Mouse (Mus musculus): ENCODE data around the gene 2010111I01Rik. TPM values are rescaled to one million over a fixed set of nuclear protein-coding genes. Genes with fewer than 3 reads are reported as not detected.
A peak's percentile ranks its signal among the peaks of the same experiment; 100 is the strongest.

2010111I01Rik gene
- polyA plus RNA-seq, 1 experiment from 2014 or later = 114 TPM

DNA sequence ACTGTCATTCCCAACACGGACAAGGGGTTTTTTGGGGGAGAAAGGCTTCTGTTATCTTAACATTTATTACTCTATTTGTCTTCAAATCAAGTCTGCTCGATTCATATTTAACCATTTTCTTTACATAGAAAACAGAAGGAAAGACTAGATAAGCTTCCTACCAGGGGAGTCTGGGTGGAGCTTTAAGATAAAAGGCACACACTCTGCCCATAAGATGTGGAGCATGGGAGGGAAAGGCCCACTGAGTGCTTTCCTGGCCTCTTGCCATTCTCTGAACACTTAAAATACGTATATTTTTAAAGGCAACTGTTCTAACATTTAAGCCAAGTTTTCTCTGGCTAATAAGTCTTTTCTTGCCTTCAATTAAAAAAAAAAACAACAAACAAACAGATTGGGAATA, 25.3 kb upstream of the 2010111I01Rik start:
- Histone ChIP-seq H3K27ac (no peak overlapping the region), H3K27me3 (replicated peaks) (no peaks in the 10 kb centered on the region), H3K4me1 (no peaks in the 10 kb centered on the region), H3K9ac (no peak overlapping the region), H3K36me3 (no peaks in the 10 kb centered on the region), H3K4me2 (no peak overlapping the region), H3K4me3 (replicated peaks) (no peak overlapping the region), H3K9me3 (no peaks in the 10 kb centered on the region)
- WGBS = 32% methylated on average over 3 of the region's 3 CpGs
- ATAC-seq (ENCODE audit: insufficient read depth, low FRiP score, low read depth) = peak; percentile 79; the same call in 1 of the 2 replicates

DNA sequence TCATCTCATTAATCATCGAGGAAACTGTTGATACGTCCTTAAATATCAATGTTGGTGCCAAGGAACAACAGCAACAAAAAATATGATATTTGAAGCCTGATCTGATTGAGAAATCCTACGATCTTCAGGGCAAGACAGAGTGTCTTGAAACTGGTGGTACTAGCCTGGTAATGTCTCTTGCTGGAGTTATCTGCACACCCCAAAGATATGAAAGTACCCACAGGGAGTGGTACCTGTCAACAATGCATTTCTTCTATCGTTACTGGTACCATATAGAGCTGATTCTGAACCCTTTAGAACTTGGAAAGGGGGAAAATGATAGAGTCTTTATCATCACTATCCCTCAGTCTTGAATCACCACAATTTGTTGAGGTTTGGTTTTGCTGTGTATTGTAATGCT, 24.9 kb upstream of the 2010111I01Rik start:
- no peak overlapping the region for H3K4me2 ChIP-seq
- no peak overlapping the region for H3K4me3 ChIP-seq (replicated peaks)
- 68% methylated on average over 4 of the region's 4 CpGs for WGBS
- H3K36me3 ChIP-seq = no peaks in the 10 kb centered on the region
- no peaks in the 10 kb centered on the region for H3K4me1 ChIP-seq
- no peak overlapping the region for H3K27ac ChIP-seq
- no peak for ATAC-seq (ENCODE audit: insufficient read depth, low FRiP score, low read depth)
- H3K9ac ChIP-seq = no peak overlapping the region
- no peaks in the 10 kb centered on the region for H3K9me3 ChIP-seq
- H3K27me3 ChIP-seq (replicated peaks) = no peaks in the 10 kb centered on the region

DNA sequence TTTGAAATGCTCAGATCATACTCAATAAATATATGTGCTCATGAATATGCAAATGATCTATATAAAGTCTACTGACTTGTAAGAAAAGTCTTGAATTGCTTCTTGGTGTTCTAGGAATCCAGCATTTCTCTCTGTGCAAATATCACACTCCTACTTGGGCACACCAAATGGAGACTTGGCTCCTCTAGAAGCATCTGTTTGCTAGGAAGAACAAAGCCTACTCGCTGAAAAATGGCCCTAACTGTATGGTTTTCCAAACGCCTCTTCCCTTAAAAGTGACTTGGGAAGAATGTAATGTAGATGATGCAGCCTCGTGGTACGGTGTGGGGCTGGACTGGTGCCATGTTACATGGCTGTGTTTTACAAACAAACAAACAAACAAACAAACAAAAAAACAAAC, 24.0 kb upstream of the 2010111I01Rik start:
- H3K27ac ChIP-seq = no peak overlapping the region
- no peak for ATAC-seq (ENCODE audit: insufficient read depth, low FRiP score, low read depth)
- H3K36me3 ChIP-seq = no peaks in the 10 kb centered on the region
- WGBS = 80% methylated on average over 4 of the region's 4 CpGs
- no peak overlapping the region for H3K4me3 ChIP-seq (replicated peaks)
- no peaks in the 10 kb centered on the region for H3K27me3 ChIP-seq (replicated peaks)
- H3K9ac ChIP-seq = no peak overlapping the region
- no peak overlapping the region for H3K4me2 ChIP-seq
- no peaks in the 10 kb centered on the region for H3K9me3 ChIP-seq
- no peaks in the 10 kb centered on the region; the same call in 1 of the 2 replicates for H3K4me1 ChIP-seq

DNA sequence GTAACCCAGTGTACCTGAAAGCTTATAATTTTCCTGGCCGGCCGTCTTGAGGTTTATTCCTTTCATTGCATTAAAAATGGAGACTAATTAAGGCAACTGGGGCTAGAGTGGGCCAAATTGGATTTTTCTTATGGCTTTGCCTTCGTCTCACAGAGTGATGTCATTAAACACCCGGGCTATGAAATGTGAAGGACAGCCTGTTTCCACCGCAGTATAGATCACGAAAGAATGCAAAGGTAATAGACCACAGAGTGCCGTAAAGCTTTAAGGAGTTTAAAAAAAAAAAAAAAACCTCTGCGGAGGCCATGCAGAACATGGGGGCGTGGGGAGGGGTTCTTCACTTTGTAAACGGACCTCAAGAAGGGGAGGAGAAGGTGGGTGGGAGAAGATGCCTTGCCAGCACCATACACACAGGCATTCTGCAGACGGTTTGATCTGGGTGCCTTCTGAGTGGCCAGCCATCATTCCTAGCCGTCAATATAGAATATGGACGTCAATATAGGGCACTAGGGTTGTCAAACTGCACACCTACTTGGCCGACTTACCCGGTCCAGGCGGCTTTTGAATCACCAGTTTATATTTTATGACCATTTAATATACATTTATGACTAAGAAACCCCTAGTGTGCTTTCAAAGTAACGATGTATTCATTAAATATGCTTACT, 23.2 kb upstream of the 2010111I01Rik start:
- Histone ChIP-seq H3K9me3 (no peaks in the 10 kb centered on the region), H3K9ac (no peak overlapping the region), H3K4me2 (no peak overlapping the region), H3K27me3 (replicated peaks) (no peaks in the 10 kb centered on the region), H3K36me3 (no peaks in the 10 kb centered on the region), H3K4me1 (no peaks in the 10 kb centered on the region; the same call in 1 of the 2 replicates), H3K27ac (no peak overlapping the region), H3K4me3 (replicated peaks) (no peak overlapping the region)
- WGBS = 74% methylated on average over 17 of the region's 17 CpGs
- no peak for ATAC-seq (ENCODE audit: insufficient read depth, low FRiP score, low read depth)

DNA sequence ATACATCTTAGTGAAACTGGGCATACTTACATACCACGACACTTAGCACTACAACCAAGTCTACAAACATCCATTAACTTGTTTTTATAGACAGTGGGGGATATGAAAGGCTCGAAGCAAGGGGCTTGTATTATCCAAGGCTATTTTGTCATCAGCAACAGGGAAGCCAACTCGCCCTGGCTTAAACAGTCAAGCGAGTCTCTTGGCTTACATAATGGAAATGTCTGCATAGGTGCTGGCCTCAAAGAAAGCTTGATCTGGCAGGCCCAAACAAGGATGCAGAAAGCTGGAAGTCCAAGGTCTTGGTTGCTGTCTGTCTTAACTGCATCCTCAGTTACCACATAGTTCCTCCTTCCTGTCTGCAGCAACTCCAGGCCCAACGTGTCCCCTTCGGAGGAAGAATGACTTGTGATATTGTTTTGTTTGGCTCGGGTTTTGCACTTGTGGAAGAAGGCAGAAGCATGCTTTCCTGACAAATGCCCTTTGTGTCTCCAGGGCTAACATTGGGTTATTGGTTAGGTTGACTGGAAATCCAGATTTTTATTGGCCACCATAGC, 21.3 kb upstream of the 2010111I01Rik start:
- Histone ChIP-seq H3K4me2 (no peak overlapping the region), H3K9me3 (no peaks in the 10 kb centered on the region), H3K9ac (no peak overlapping the region), H3K27me3 (replicated peaks) (no peaks in the 10 kb centered on the region), H3K4me3 (replicated peaks) (no peak overlapping the region), H3K36me3 (no peaks in the 10 kb centered on the region), H3K27ac (no peak overlapping the region), H3K4me1 (no peaks in the 10 kb centered on the region; the same call in 1 of the 2 replicates)
- WGBS = 65% methylated on average over 7 of the region's 7 CpGs
- no peak for ATAC-seq (ENCODE audit: insufficient read depth, low FRiP score, low read depth)

DNA sequence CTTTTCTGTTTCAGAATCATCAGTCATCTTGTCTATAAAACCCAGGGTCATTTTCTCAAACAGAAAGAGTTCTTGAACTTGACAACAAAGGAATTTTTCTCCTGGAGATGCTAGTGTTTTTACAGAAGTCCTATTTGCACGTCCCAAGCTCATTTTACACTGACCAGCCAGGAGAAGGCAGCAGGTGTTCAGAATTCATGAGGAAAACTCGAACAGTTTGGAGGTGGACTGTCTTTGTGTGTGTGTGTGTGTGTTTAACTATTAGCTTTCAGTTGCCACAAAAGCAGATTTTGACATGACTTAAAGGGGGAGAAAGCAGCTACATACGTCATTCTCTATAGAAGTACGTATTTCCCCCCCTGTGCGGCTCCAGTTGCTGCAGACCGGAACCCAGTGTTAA, 20.6 kb upstream of the 2010111I01Rik start:
- H3K4me1 ChIP-seq = no peaks in the 10 kb centered on the region; the same call in 1 of the 2 replicates
- ATAC-seq (ENCODE audit: insufficient read depth, low FRiP score, low read depth) = no peak
- no peaks in the 10 kb centered on the region for H3K36me3 ChIP-seq
- H3K9me3 ChIP-seq = no peaks in the 10 kb centered on the region
- no peak overlapping the region for H3K4me2 ChIP-seq
- no peak overlapping the region for H3K9ac ChIP-seq
- 39% methylated on average over 6 of the region's 6 CpGs for WGBS
- no peaks in the 10 kb centered on the region for H3K27me3 ChIP-seq (replicated peaks)
- no peak overlapping the region for H3K4me3 ChIP-seq (replicated peaks)
- H3K27ac ChIP-seq = no peak overlapping the region

DNA sequence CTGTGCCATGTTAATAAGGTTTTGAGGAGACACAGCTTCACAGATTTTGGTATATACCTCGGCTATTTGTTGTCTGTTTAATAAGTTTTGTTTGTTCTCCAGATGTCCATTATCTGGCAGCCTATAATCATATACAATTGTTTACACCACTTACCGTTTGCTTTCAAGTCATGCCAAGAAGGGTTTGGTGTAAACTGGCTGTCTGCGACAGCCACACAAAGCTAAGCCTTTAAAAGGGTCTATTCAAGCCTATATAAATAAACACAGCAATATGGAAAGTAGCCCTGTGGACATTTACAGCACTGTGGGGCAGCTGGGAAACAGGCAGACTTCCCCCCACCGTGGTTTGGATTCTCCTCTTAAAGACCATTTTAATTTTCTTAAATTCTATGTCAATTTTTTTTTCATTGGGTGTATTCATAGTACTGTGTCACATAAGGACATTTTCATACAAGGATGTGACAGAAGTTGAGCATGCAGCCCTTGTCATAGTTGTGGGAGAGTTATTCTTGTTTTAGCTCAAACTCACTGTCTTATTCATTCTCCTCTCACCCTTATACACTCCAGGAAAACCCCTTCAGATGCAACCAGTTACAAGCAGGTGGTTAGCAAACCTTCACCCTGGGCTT, 15.0 kb upstream of the 2010111I01Rik start:
- no peak overlapping the region for H3K4me3 ChIP-seq (replicated peaks)
- no peak overlapping the region for H3K9ac ChIP-seq
- no peaks in the 10 kb centered on the region for H3K9me3 ChIP-seq
- H3K4me1 ChIP-seq = peaks cover 12% of the 10 kb centered on the region; the same call in 1 of the 2 replicates
- 0 out of 2 replicates have a peak overlapping the region, but pooled peaks have one; percentile 26 for H3K27ac ChIP-seq
- H3K4me2 ChIP-seq = no peak overlapping the region
- H3K27me3 ChIP-seq (replicated peaks) = no peaks in the 10 kb centered on the region
- 24% methylated on average over 4 of the region's 4 CpGs for WGBS
- 0 out of 2 replicates have a peak, but pooled peaks have one; percentile 36 for ATAC-seq (ENCODE audit: insufficient read depth, low FRiP score, low read depth)
- no peaks in the 10 kb centered on the region for H3K36me3 ChIP-seq

DNA sequence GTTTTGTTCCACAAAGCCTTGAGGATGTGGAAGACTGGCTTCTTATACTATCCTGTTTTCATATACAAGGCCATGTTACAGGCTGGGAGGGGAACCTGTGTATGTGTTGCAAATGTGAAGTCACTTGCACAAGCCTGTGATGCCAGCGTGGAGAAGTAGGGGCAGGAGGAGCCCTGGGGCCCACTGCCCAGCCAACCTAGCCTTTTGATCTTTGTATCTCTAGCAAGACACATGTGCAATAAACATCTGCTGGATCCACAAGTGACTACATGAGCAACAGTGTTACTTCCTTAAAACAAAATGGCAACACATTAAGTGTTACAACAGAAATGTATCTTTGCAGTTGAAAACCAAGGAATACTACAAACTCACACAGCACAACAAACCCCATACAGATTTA, 13.1 kb upstream of the 2010111I01Rik start:
- 69% methylated on average over 1 of the region's 1 CpGs for WGBS

DNA sequence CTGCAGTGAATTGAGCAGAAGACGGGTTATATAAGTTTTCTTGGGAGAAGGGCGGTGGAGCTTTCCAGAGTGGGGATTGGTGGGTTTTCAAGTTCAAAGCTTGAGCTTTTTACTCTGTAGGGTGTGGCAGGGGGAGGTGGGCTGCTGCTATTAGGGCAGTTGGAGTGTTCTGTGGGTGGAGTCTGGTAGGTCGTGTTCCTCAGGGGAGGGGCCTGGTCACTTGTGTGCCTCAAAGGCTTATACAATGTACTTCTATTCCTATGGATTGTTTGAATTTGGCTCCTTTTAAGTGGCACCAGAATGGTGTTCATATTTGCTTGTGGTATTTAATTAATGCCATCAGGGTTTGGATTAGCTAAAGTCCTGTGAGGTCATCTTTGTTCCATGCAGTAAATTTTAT, 12.6 kb upstream of the 2010111I01Rik start:
- Histone ChIP-seq H3K4me3 (replicated peaks) (no peak overlapping the region), H3K27ac (no peak overlapping the region), H3K4me1 (peaks cover 12% of the 10 kb centered on the region; the same call in 1 of the 2 replicates), H3K27me3 (replicated peaks) (no peaks in the 10 kb centered on the region), H3K36me3 (no peaks in the 10 kb centered on the region), H3K9me3 (no peaks in the 10 kb centered on the region), H3K9ac (no peak overlapping the region), H3K4me2 (no peak overlapping the region)
- 0 out of 2 replicates have a peak, but pooled peaks have one; percentile 44 for ATAC-seq (ENCODE audit: insufficient read depth, low FRiP score, low read depth)
- WGBS = 65% methylated on average over 3 of the region's 3 CpGs

More for the DNA sequence above, 13.1 kb upstream of the 2010111I01Rik start:
- ATAC-seq (ENCODE audit: insufficient read depth, low FRiP score, low read depth) = no peak
- Histone ChIP-seq H3K9me3 (no peaks in the 10 kb centered on the region), H3K9ac (no peak overlapping the region), H3K4me3 (replicated peaks) (no peak overlapping the region), H3K4me2 (no peak overlapping the region), H3K36me3 (no peaks in the 10 kb centered on the region), H3K27ac (no peak overlapping the region), H3K27me3 (replicated peaks) (no peaks in the 10 kb centered on the region), H3K4me1 (peaks cover 12% of the 10 kb centered on the region; the same call in 1 of the 2 replicates)

DNA sequence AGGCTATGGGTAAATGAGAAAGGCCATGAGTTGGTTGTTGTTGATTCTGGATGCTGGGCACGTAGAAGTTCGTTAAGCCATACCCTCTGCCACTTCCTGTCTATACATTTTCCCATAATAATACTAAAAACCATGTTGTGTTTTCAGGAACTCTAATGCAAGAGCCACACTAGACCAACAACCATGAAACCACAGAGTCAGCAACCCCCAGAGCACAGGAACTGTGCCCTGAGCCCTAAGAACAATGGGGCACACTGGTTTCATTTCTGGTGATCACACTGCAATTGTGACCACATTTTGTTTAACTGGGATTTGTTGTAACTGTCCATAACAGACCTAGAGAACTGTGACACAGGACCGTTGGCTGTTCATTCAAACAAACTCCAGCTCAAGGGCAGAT, 12.1 kb upstream of the 2010111I01Rik start:
- Histone ChIP-seq H3K4me2 (no peak overlapping the region), H3K27ac (peak overlapping the region; percentile 57), H3K4me1 (peaks cover 12% of the 10 kb centered on the region; the same call in 1 of the 2 replicates), H3K9me3 (no peaks in the 10 kb centered on the region), H3K4me3 (replicated peaks) (no peak overlapping the region), H3K36me3 (no peaks in the 10 kb centered on the region), H3K27me3 (replicated peaks) (no peaks in the 10 kb centered on the region), H3K9ac (no peak overlapping the region)
- ATAC-seq (ENCODE audit: insufficient read depth, low FRiP score, low read depth) = no peak
- WGBS = 54% methylated on average over 3 of the region's 3 CpGs

DNA sequence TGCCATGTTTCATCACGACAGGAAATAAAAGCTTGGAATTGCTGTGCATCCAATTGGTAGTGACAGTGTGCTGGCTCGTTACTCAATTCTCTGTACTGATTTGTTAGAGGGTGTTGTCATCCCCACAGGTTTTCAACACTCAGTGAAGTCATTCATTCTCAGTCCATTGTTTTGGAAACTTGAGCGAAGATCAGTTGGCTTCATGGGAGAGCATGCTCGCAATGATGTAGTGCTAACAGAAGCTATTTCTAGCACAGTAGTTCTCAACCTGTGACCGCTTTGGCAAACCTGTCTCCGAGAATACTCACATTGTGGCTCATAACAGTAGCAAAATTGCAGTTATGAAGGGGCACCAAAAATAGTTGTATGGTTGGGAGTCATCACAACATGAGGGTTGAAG, 8.7 kb upstream of the 2010111I01Rik start:
- 87% methylated on average over 6 of the region's 6 CpGs for WGBS
- Histone ChIP-seq H3K27me3 (replicated peaks) (no peaks in the 10 kb centered on the region), H3K36me3 (no peaks in the 10 kb centered on the region), H3K9me3 (no peaks in the 10 kb centered on the region), H3K4me2 (no peak overlapping the region), H3K27ac (no peak overlapping the region), H3K4me1 (peaks cover 6% of the 10 kb centered on the region; the same call in 1 of the 2 replicates), H3K9ac (no peak overlapping the region), H3K4me3 (replicated peaks) (no peak overlapping the region)
- ATAC-seq (ENCODE audit: insufficient read depth, low FRiP score, low read depth) = no peak

DNA sequence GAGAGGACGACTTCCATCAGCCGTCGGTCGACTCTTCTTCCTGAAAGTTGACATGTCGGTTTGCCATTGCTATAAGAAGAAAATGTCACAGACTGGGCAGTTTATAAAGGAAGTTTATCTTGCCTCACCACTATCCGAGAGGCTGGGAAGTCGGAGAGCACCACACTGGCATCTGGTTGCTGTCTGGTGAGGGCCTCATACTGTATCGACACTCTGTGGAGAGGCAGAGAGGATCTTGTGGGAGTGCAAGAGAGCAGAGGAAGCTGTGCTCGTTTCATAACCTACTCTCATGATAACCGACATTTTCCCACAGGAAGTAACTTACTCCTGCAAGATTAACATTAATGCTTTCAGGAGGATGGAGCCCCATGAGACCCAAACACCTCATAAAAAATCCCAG, 7.9 kb upstream of the 2010111I01Rik start:
- no peaks in the 10 kb centered on the region for H3K27me3 ChIP-seq (replicated peaks)
- H3K4me1 ChIP-seq = peaks cover 6% of the 10 kb centered on the region; the same call in 1 of the 2 replicates
- H3K27ac ChIP-seq = peak overlapping the region; percentile 21; the same call in 1 of the 2 replicates
- H3K4me3 ChIP-seq (replicated peaks) = no peak overlapping the region
- H3K36me3 ChIP-seq = no peaks in the 10 kb centered on the region
- no peak overlapping the region for H3K4me2 ChIP-seq
- H3K9ac ChIP-seq = no peak overlapping the region
- no peaks in the 10 kb centered on the region for H3K9me3 ChIP-seq
- 60% methylated on average over 10 of the region's 10 CpGs for WGBS
- no peak for ATAC-seq (ENCODE audit: insufficient read depth, low FRiP score, low read depth)

Data from stomach, embryonic 15.5 days (tissue).